Mouse (Mus musculus): ENCODE results near the gene Ppp6r3.

DNA sequence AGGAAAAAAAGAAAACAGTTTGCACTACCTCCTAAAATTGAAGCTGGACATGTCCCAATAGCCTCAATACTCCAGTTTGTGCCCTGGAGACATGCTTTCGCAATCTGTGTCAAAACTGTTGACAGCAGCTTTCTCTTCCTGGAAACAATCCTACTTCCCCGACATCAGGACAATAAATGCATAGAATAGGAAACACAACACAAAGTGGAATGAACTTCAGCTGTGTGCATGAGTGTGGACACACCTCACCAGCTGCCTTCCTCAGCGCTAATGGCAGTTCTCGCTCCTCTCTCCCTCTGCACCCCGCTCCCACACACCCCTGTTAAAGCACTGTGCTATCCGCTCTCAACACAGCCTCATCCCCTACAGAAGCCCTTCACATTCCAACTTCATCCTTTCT is 12.8 kb downstream of the Ppp6r3 start:
- TF ChIP-seq EP300 (IDR thresholded peaks at IDR 0.05; ENCODE audit: insufficient read depth, low read depth, low read length), result no peak
- no peak for TF ChIP-seq CTCF (IDR thresholded peaks at IDR 0.05; ENCODE audit: low read depth, low read length)
- no peak for TF ChIP-seq POLR2A (IDR thresholded peaks at IDR 0.05; ENCODE audit: insufficient read depth, low read length)

Measured in ES-Bruce4 (cell line).